Mouse (Mus musculus) spleen, embryonic (tissue): ENCODE results near the gene Ermn.

Source experiments
- CTCF ChIA-PET: fragments of 350-600 bp; sonication (Branson Sonifier 250); formaldehyde crosslinking; loops from one replicate; lab custom pipeline; 2022; lab: Charles Lee

Ermn gene

GRCm38 (mm10) chr2:58052821-58053581 is at the start of gene Ermn:
Gene Ermn (minus strand): TSS chr2:58052864.
- CTCF ChIA-PET: no interaction called here

DNA sequence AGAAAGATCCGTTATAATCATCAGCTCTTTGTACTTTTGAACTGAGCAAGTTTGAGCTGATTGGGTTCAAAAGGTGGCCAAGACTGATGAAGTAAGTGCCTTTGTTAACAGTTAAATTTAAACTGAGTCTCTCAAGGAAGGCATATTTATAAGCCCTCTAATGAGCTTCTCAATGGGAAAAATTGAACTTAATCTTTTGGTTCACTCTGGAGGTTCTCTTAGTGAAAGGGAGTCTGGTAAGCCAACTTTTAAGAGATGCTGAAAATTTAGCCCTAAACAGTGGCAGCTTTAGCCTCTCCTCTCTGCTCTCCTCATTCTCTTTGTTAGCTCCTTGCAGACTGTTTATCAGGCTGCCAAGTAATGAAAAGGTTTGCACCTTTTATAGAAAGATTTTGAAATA is 42.2 kb upstream of the Ermn start:
- CTCF ChIA-PET: interaction anchor here (0.8 kb wide), 1 partner anchor 37 kb away, joined by 3 read pairs; no protein-coding TSS in a partner anchor

GRCm38 (mm10) chr2:58086420-58086819 is 33.8 kb upstream of the Ermn start:
- CTCF ChIA-PET: no interaction called here

DNA sequence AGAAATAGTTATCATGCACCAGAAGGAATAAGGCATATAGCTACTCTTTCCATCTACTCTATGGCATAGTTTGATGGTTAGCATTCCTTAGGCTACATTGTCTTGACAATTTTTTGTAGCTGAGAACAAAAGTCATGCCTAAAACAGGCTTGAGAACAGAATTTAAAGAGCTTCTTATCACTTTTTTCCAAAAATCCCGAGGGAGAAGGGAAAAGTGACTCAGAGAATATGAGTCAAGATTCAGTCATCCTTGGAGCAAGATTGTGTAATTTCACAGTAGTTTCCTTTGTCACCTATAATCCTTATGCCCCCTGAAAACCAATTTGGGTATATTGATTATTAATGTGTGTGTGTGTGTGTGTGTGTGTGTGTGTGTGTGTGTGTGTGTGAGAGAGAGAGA is 27.2 kb upstream of the Ermn start:
- CTCF ChIA-PET: no interaction called here

- CTCF ChIA-PET: interaction anchor here (0.6 to 1.5 kb wide), 3 partner anchors 22 to 136 kb away, joined by 3 to 5 read pairs (median 3); no protein-coding TSS in a partner anchor
Measured at GRCm38 (mm10) chr2:58055383-58055782, 2.7 kb upstream of the Ermn start.

DNA sequence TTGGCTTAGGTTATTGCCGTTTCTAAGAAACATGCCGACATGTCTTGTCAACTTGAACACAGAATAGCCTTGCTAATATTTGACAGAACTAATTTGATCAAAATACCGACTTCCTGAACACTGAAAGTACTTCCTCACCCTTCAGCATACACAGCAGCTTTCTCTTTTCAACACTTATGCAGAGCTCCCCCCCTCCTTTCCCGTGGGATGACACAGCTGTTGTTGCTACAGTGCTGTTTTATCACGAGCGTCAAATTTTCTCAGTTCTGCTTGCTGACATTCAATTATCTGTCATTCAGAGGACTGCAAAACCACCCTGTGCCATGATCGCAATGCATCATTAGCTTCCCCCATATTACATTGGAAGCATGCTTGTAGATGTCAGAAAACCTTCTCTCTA is 10.8 kb downstream of the Ermn start:
- CTCF ChIA-PET: no interaction called here

GRCm38 (mm10) chr2:58036926-58037325 is 15.7 kb downstream of the Ermn start:
- CTCF ChIA-PET: no interaction called here

DNA sequence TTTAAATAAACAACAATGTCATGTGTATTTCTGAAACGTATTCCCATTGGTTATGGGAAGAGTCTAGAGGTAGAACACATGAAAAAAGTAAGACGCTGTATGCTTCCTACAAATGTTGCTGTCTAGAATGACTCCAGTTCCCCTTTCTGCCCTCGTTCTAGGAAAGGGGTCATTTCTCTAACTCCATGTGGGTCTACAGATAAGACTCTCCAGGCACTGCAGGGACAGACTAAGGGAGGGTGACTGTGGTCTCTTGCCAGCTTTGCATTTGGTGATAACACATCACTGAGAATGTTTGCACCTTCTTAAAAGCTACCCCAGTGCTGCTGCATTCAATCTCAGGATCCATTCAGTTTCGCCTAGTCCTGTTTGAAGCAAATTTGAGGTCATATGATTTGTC is 17.0 kb downstream of the Ermn start:
- CTCF ChIA-PET: no interaction called here

DNA sequence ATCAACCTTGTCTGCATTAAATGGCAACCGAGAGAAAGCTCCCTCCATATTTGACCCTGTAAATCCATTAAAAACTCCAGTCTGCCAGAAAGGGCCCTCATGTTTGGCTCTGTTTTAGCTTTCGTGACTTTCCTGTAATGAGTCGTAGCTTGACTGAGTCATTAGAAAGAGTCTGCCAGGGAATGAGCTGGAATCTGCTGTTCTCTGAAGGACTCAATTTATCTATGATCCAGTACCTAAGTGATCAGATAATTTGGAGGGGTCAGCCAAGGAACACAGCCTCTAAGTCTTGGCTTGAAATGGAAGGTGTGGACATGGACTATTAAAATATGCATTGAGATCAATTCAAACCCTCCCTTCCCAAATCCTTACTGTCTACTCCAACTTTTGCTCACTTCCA is 21.2 kb downstream of the Ermn start:
- CTCF ChIA-PET: no interaction called here

DNA sequence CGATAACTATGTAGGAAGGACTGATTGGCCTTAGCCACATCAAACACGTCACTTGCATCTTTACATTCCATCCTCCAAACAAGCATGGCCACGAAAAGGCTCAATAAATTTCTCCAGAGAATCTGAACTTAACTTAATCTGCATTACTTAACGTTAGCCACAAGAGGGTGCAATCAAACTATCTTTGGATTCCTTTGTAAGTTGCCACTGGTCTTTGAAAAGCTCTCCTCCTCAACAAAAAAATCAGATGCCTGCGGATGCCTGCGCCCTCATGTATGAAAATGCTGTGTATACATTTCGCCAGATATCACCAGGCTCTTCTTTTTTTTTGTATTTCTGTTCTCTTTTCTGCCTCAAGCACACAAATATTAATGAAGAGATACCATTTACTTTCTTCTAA is 23.3 kb downstream of the Ermn start:
- CTCF ChIA-PET: no interaction called here

GRCm38 (mm10) chr2:58026740-58027139 is 25.9 kb downstream of the Ermn start:
- CTCF ChIA-PET: no interaction called here

- CTCF ChIA-PET: no interaction called here
Measured at GRCm38 (mm10) chr2:58023556-58023955, 29.1 kb downstream of the Ermn start.

DNA sequence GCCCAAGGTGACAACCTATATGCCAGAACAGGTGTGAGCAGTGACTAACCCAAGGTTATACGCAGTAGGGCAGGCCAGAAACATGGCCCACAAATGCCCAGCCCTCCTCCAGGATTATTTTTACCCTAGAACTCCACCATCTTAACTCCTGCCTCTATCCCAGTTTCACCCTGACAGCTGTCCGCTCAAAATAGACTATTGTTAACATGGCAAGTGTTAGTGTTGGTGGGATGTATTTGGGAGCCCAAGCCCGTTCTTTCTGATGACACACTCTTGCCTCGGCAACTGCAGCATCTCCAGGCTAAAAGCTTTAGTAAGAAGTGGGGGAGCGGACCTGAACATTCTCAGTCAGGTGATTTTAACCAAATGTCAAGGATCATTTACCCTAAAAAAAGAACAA is 45.6 kb downstream of the Ermn start:
- CTCF ChIA-PET: no interaction called here

GRCm38 (mm10) chr2:58001497-58001896 is 51.2 kb downstream of the Ermn start:
- CTCF ChIA-PET: no interaction called here

DNA sequence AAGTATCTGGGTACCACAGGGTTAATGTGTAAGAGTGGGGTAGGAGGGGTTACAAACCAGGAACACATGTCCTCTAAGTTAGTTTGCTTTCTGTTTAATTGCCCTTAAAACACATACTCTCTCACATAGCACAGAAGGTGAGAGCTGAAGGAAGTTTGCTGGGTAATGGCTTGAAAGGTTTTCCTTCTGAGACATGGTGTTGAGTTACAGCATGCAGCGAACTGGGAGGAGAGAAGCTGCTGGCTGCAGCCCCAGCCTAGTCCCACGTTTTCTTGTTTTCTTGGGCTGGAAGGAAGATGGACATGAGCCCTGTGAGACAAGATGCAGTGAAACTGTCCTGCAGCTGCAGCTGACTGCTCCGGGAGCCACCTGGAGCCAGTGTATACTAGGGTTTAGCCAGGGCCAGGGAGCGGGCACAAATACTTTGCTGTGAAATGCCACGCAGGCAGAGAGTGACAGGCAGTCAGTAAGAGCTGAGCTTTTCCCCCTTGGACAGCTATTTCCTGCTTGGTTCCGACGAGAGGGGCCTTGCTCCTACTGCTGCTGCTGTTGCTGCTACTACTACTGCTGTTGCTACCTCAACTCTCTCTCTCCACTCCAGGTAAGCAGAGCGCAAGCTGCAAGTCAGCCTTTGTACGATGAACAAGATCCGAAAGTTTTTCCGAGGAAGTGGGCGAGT is 54.8 kb downstream of the Ermn start, which contains the start of gene Galnt5:
Gene Galnt5 (plus strand): TSS at position 133 of the 679 bp plus-strand sequence.
- CTCF ChIA-PET: interaction anchor here (0.5 kb wide), 1 partner anchor 224 kb away, joined by 10 read pairs; no protein-coding TSS in a partner anchor
